Mouse (Mus musculus) intestine, embryonic 14.5 days (tissue): Measurements from ENCODE around the gene Sh2d3c. TPM values are rescaled to one million over a fixed set of nuclear protein-coding genes. Genes with fewer than 3 reads are reported as not detected.
A peak's percentile ranks its signal among the peaks of the same experiment; 100 is the strongest.

Source experiments
- ATAC-seq: fragments of 200-750 bp; cut with Nextera tagmentation; replicated peaks from 2 replicates; pipeline ENCODE4 v1.8.0; 2017; ENCODE audit warnings: low read depth, moderate number of reproducible peaks, moderate TSS enrichment, moderate library complexity; ENCODE audit not compliant: low FRiP score, low TSS enrichment
- DNase-seq: peaks from one replicate; pipeline ENCODE4 v3.0.0-alpha.2; 2018; ENCODE audit warnings: low spot score
- H3K27ac ChIP-seq: fragments of 300-500 bp; sonication (generic); 2 replicates; pipeline ENCODE4 v1.5.1; 2014; ENCODE audit warnings: low read depth, mild to moderate bottlenecking, control low read depth
- H3K27me3 ChIP-seq: fragments of 300-500 bp; sonication (generic); replicated peaks from 2 replicates; pipeline ENCODE4 v1.6.1; 2014; ENCODE audit warnings: low read length, control low read depth; ENCODE audit not compliant: control insufficient read depth, insufficient read depth
- H3K36me3 ChIP-seq: fragments of 300-500 bp; sonication (generic); 2 replicates; pipeline ENCODE4 v1.6.1; 2014; ENCODE audit warnings: low read length, control low read depth; ENCODE audit not compliant: control insufficient read depth, insufficient read depth
- H3K4me1 ChIP-seq: fragments of 300-500 bp; sonication (generic); replicated peaks from 2 replicates; pipeline ENCODE4 v1.6.1; 2014; ENCODE audit warnings: low read length, control low read depth, mixed read lengths; ENCODE audit not compliant: control insufficient read depth, insufficient read depth
- H3K4me2 ChIP-seq: fragments of 300-500 bp; sonication (generic); 2 replicates; pipeline ENCODE4 v1.6.1; 2014; ENCODE audit warnings: low read length
- H3K4me3 ChIP-seq: fragments of 300-500 bp; sonication (generic); 2 replicates; pipeline ENCODE4 v1.5.1; 2014; ENCODE audit warnings: low read depth, low read length, control low read depth, mixed read lengths
- H3K9ac ChIP-seq: fragments of 300-500 bp; sonication (generic); 2 replicates; pipeline ENCODE4 v1.6.1; 2014; ENCODE audit warnings: mild to moderate bottlenecking, low read length
- H3K9me3 ChIP-seq: fragments of 300-500 bp; sonication (generic); 2 replicates; pipeline ENCODE4 v1.6.1; 2016; ENCODE audit warnings: low read length, control low read depth; ENCODE audit not compliant: control insufficient read depth
- WGBS: fragments of 180-500 bp; shearing (Covaris S2); extraction: QIAGEN DNeasy Blood & Tissue Kit; methylation state at CpG from one replicate; pipeline ENCODE4 v1.1.7; 2014; 5-methylcytosine and 5-hydroxymethylcytosine counted together
- polyA plus RNA-seq: library from polyadenylated mRNA; unstranded; fragments of >200 nt; fragmentation: Nextera tagmentation; extraction: Ambion mirVana; gene quantifications from 2 replicates; pipeline ENCODE4 v1.2.1, GENCODE M21; 2014

The Sh2d3c gene
- polyA plus RNA-seq, 1 experiment from 2014 or later: 32.5 TPM

DNA sequence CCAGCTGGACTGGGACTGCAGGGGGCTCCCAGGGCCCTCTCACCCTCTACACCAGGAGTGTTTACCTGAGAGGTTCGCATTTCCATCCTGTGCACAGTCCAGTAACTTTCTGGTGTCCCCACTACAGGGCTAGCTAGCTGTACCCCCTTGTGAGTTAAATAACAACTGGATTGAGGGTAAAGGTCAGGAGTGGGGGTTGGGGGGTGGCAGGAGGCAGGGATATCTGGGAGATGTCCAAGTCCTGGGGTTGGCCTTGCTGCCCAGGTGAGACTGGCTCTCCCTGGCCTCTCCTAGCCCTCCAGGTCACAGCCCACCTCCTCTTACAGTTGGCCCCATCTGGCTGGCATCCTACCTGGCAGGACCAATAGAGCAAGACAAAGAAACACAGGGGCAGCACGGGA lies 16.8 kb upstream of the Sh2d3c start, which contains the start of gene Fpgs:
Gene Fpgs (minus strand): TSS at position 125 of the 401 bp plus-strand sequence.
- H3K27ac ChIP-seq: no peak within 1 kb of the TSS
- H3K36me3 ChIP-seq: peaks cover 61% of the 10 kb centered on the region
- no peak for ATAC-seq

DNA sequence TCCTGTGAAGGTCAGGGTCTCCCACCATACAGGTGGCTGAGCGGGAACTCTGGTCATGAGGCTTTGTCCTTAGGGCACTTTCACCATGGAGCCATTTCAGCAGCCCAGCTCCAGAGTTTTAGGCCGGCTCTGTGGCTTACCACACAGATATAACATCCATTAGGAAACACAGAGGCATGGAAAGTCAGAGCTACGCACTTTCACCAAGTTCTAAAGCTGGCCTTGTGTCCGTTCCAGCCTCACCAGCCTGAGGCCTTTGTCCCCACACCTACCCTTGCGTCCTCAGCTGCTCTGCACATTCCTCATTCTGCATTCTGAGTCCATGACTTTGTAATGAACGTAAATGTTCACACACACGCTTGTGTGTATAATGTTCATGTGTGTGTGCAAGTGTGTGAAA lies 15.8 kb upstream of the Sh2d3c start:
- no peak overlapping the region for H3K27ac ChIP-seq

More for the DNA sequence above, 16.8 kb upstream of the Sh2d3c start, which contains the start of gene Fpgs:
- Histone ChIP-seq H3K4me3 (no peak within 1 kb of the TSS), H3K9me3 (no peaks in the 10 kb centered on the region), H3K27me3 (no peaks in the 10 kb centered on the region), H3K9ac (no peak within 1 kb of the TSS), H3K4me1 (no peaks in the 10 kb centered on the region), H3K4me2 (no peak within 1 kb of the TSS)
- WGBS: 83% methylated on average over 2 of the region's 2 CpGs
- no peak for DNase-seq

DNA sequence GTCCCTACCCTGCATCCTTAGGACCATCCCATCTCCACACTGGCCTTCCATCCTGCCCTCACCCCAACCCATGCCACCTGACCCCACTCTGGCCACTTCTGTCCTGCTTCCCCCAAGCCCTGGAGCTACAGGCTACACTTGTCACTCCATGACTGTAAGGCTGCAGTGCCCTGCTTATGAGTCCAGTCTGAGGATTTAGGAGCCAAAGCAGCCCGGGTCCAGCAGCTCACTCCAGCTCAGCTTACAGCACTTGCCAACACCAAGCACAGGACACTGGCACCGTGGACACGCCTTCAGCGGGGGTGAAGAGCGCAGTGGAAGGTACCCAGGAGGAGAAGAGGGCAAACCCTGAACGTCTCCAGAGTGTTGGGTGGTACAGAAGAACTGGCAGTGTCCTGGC lies 13.9 kb upstream of the Sh2d3c start:
- H3K9ac ChIP-seq: no peak overlapping the region
- no peaks in the 10 kb centered on the region for H3K9me3 ChIP-seq
- H3K27ac ChIP-seq: no peak overlapping the region
- peaks cover 83% of the 10 kb centered on the region for H3K36me3 ChIP-seq
- H3K4me2 ChIP-seq: no peak overlapping the region
- peaks cover 7% of the 10 kb centered on the region for H3K4me1 ChIP-seq
- 96% methylated on average over 6 of the region's 6 CpGs for WGBS
- no peak for ATAC-seq
- no peak overlapping the region for H3K4me3 ChIP-seq
- H3K27me3 ChIP-seq: no peaks in the 10 kb centered on the region
- no peak for DNase-seq

More for the DNA sequence above, 15.8 kb upstream of the Sh2d3c start:
- Histone ChIP-seq H3K27me3 (no peaks in the 10 kb centered on the region), H3K4me1 (no peaks in the 10 kb centered on the region), H3K9ac (no peak overlapping the region), H3K9me3 (no peaks in the 10 kb centered on the region), H3K36me3 (peaks cover 71% of the 10 kb centered on the region), H3K4me3 (no peak overlapping the region), H3K4me2 (no peak overlapping the region)
- no peak for ATAC-seq
- DNase-seq: no peak
- 93% methylated on average over 7 of the region's 7 CpGs for WGBS

DNA sequence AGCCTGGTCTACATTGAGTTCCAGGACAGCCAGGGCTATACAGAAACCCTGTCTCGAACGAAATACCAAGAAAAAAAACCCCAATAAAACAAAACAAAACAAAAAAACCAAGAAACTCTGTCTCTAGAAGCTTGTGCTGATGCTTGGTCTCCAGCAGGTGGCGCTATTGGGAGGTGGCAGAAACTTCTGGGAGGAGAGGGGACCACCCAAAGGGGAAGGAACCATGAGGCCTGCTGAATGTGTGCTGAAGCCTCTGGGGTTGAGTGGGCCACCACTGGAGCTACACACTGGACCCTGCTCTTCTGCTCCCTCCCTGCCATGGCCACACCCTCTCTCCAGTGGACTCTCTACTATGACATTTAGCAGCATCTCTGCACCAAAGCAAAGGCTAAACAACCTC lies 12.2 kb upstream of the Sh2d3c start:
- WGBS: 40% methylated on average over 3 of the region's 3 CpGs
- Histone ChIP-seq H3K27me3 (no peaks in the 10 kb centered on the region), H3K4me3 (no peak overlapping the region), H3K9me3 (no peaks in the 10 kb centered on the region), H3K4me2 (no peak overlapping the region), H3K36me3 (peaks cover 76% of the 10 kb centered on the region), H3K9ac (no peak overlapping the region), H3K27ac (no peak overlapping the region), H3K4me1 (peaks cover 7% of the 10 kb centered on the region)
- ATAC-seq (no peak), DNase-seq (peak; percentile 83)

- no peak overlapping the region for H3K4me3 ChIP-seq
- H3K36me3 ChIP-seq: peaks cover 66% of the 10 kb centered on the region
- ATAC-seq: no peak
- DNase-seq: no peak
- H3K9ac ChIP-seq: no peak overlapping the region
- H3K4me1 ChIP-seq: peaks cover 17% of the 10 kb centered on the region
- H3K4me2 ChIP-seq: no peak overlapping the region
- H3K9me3 ChIP-seq: no peaks in the 10 kb centered on the region
- H3K27ac ChIP-seq: no peak overlapping the region
- WGBS: 93% methylated on average over 20 of the region's 20 CpGs
- H3K27me3 ChIP-seq: no peaks in the 10 kb centered on the region
These were observed 11.2 kb upstream of the Sh2d3c start for GRCm38 (mm10) chr2:32709521-32710137.

DNA sequence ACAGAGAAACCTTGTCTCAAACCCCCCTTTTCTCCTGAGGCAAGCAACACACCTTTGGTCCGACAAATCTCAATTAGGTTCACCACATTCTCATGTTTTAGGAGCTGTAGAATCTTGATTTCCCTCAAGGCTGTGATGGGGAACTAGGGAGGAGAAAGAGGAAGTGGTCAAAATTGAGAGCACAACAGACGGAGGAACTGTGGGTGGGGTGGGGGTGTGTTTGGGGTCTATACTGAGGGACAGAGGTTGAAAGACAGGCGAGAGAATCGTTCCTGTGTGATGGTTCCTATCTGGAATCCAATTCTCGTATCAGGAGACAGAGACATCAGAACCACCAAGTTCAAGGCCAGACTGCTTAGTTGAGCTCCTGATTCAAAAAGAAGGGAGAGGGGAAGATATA lies 10.4 kb upstream of the Sh2d3c start:
- H3K4me2 ChIP-seq: no peak overlapping the region
- ATAC-seq (no peak), DNase-seq (no peak)
- H3K27me3 ChIP-seq: no peaks in the 10 kb centered on the region
- H3K36me3 ChIP-seq: peaks cover 58% of the 10 kb centered on the region
- H3K27ac ChIP-seq: no peak overlapping the region
- H3K9ac ChIP-seq: no peak overlapping the region
- peaks cover 23% of the 10 kb centered on the region for H3K4me1 ChIP-seq
- WGBS: 85% methylated on average over 5 of the region's 5 CpGs
- H3K4me3 ChIP-seq: no peak overlapping the region
- H3K9me3 ChIP-seq: no peaks in the 10 kb centered on the region

DNA sequence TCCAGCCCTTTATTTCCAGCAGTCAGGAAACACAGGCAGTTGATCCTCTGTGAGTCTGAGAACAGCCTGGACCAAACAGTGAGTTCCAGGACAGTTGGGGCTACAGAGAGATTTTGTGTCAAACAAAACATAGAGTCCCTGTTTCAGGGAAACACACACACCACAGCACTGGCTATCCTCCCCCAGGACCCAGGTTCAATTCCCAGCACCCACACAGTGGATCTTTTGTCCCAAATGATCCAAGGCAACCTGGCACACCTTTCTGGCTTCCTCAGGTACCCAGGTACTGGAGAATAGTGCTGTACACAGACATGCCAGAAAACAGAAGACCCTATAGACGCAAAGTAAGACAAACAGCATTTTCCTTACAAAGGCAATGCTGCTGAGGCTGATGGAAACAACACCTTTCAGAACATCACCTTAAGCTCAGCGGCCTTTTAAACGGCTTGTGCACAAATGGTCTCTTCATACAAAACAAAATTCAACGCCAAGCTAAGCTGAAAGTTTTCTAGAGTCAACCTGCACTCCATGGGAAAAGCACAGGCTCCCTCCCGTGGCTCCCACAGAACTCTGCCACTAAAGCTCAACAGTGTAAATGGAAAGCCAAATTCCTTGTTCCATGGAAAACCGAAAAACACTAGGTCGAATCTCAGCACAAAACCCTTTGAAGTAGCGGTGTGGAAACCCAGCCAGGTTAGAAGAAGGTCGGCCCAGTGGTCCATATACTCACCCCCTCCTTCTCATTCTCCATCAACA lies 9.4 kb upstream of the Sh2d3c start:
- Histone ChIP-seq H3K27ac (peak overlapping the region; percentile 94; the same call in 1 of the 2 replicates), H3K4me1 (peaks cover 23% of the 10 kb centered on the region), H3K27me3 (no peaks in the 10 kb centered on the region), H3K4me3 (peak overlapping the region; percentile 92), H3K36me3 (peaks cover 47% of the 10 kb centered on the region), H3K4me2 (peak overlapping the region; percentile 54), H3K9me3 (no peaks in the 10 kb centered on the region), H3K9ac (peak overlapping the region; percentile 68)
- whole genome bisulfite sequencing: 24% methylated on average over 9 of the region's 9 CpGs
- no peak for DNase-seq
- ATAC-seq: no peak

- WGBS: under 1% methylated on average over 41 of the region's 41 CpGs
- Histone ChIP-seq H3K4me3 (peak overlapping the region; percentile 92), H3K9ac (peak overlapping the region; percentile 68), H3K27ac (peak overlapping the region; percentile 94), H3K9me3 (no peaks in the 10 kb centered on the region), H3K4me1 (peaks cover 23% of the 10 kb centered on the region), H3K4me2 (peak overlapping the region; percentile 54), H3K27me3 (no peaks in the 10 kb centered on the region), H3K36me3 (peaks cover 41% of the 10 kb centered on the region)
- peak; percentile 29 for ATAC-seq
- DNase-seq: peak; percentile 79
These were observed 8.7 kb upstream of the Sh2d3c start for GRCm38 (mm10) chr2:32712108-32712551.
